Mouse (Mus musculus): ENCODE measurements around the gene Il16. TPM values are rescaled to one million over a fixed set of nuclear protein-coding genes. Genes with fewer than 3 reads are reported as not detected.

Il16 gene
- total and polyA plus RNA-seq, 2 experiments from 2014 or later: 0.85 to 0.99 TPM

- ATAC-seq (ENCODE audit: low FRiP score) (no peak), DNase-seq (ENCODE audit: low spot score) (no peak)
- Histone ChIP-seq H3K27ac (ENCODE audit: low read depth, low read length) (no peak overlapping the region), H3K4me2 (ENCODE audit: low read depth, low read length, poor library complexity, severe bottlenecking) (no peak overlapping the region), H3K4me1 (ENCODE audit: insufficient read depth, low read length) (no peaks in the 10 kb centered on the region), H3K9ac (replicated peaks; ENCODE audit: low read length, poor library complexity, severe bottlenecking) (no peak overlapping the region), H3K27me3 (ENCODE audit: insufficient read depth, low read length) (no peaks in the 10 kb centered on the region), H3K36me3 (ENCODE audit: insufficient read depth, low read length) (no peaks in the 10 kb centered on the region), H3K9me3 (ENCODE audit: low read length) (no peaks in the 10 kb centered on the region), H3K4me3 (ENCODE audit: low read depth, low read length) (no peak overlapping the region)
- 88% methylated on average over 5 of the region's 5 CpGs for WGBS
- no peak for TF ChIP-seq CTCF (IDR thresholded peaks at IDR 0.05)
Measured at GRCm38 (mm10) chr7:83650638-83651037, 94.9 kb downstream of the Il16 start.

GRCm38 (mm10) chr7:83648807-83649206 lies 96.7 kb downstream of the Il16 start:
- H3K27me3 ChIP-seq (ENCODE audit: insufficient read depth, low read length): no peaks in the 10 kb centered on the region
- no peaks in the 10 kb centered on the region for H3K36me3 ChIP-seq (ENCODE audit: insufficient read depth, low read length)
- H3K9me3 ChIP-seq (ENCODE audit: low read length): no peaks in the 10 kb centered on the region
- WGBS: 85% methylated on average over 7 of the region's 7 CpGs
- H3K4me1 ChIP-seq (ENCODE audit: insufficient read depth, low read length): no peaks in the 10 kb centered on the region
- no peak overlapping the region for H3K27ac ChIP-seq (ENCODE audit: low read depth, low read length)
- H3K9ac ChIP-seq (replicated peaks; ENCODE audit: low read length, poor library complexity, severe bottlenecking): no peak overlapping the region
- no peak overlapping the region for H3K4me3 ChIP-seq (ENCODE audit: low read depth, low read length)
- DNase-seq (ENCODE audit: low spot score) (no peak), ATAC-seq (ENCODE audit: low FRiP score) (no peak)
- TF ChIP-seq CTCF (IDR thresholded peaks at IDR 0.05): no peak
- H3K4me2 ChIP-seq (ENCODE audit: low read depth, low read length, poor library complexity, severe bottlenecking): no peak overlapping the region

- DNase-seq (ENCODE audit: low spot score) (no peak), ATAC-seq (ENCODE audit: low FRiP score) (no peak)
- Histone ChIP-seq H3K4me1 (ENCODE audit: insufficient read depth, low read length) (no peaks in the 10 kb centered on the region), H3K27ac (ENCODE audit: low read depth, low read length) (no peak overlapping the region), H3K9me3 (ENCODE audit: low read length) (no peaks in the 10 kb centered on the region), H3K4me3 (ENCODE audit: low read depth, low read length) (no peak overlapping the region), H3K36me3 (ENCODE audit: insufficient read depth, low read length) (no peaks in the 10 kb centered on the region; the same call in 1 of the 2 replicates), H3K27me3 (ENCODE audit: insufficient read depth, low read length) (no peaks in the 10 kb centered on the region), H3K4me2 (ENCODE audit: low read depth, low read length, poor library complexity, severe bottlenecking) (no peak overlapping the region), H3K9ac (replicated peaks; ENCODE audit: low read length, poor library complexity, severe bottlenecking) (no peak overlapping the region)
- 84% methylated on average over 5 of the region's 5 CpGs for WGBS
- TF ChIP-seq CTCF (IDR thresholded peaks at IDR 0.05): no peak
Measured at GRCm38 (mm10) chr7:83645476-83645875, 100.0 kb downstream of the Il16 start.

- TF ChIP-seq CTCF (IDR thresholded peaks at IDR 0.05): no peak
- Histone ChIP-seq H3K27ac (ENCODE audit: low read depth, low read length) (no peak overlapping the region), H3K9ac (replicated peaks; ENCODE audit: low read length, poor library complexity, severe bottlenecking) (no peak overlapping the region), H3K9me3 (ENCODE audit: low read length) (no peaks in the 10 kb centered on the region), H3K4me3 (ENCODE audit: low read depth, low read length) (no peak overlapping the region), H3K27me3 (ENCODE audit: insufficient read depth, low read length) (no peaks in the 10 kb centered on the region), H3K4me1 (ENCODE audit: insufficient read depth, low read length) (no peaks in the 10 kb centered on the region), H3K36me3 (ENCODE audit: insufficient read depth, low read length) (no peaks in the 10 kb centered on the region; the same call in 1 of the 2 replicates), H3K4me2 (ENCODE audit: low read depth, low read length, poor library complexity, severe bottlenecking) (no peak overlapping the region)
- ATAC-seq (ENCODE audit: low FRiP score) (no peak), DNase-seq (ENCODE audit: low spot score) (no peak)
- WGBS: 84% methylated on average over 2 of the region's 2 CpGs
Measured at GRCm38 (mm10) chr7:83644761-83645160, 100.8 kb downstream of the Il16 start.

- H3K4me3 ChIP-seq (ENCODE audit: low read depth, low read length): no peak overlapping the region
- no peaks in the 10 kb centered on the region for H3K4me1 ChIP-seq (ENCODE audit: insufficient read depth, low read length)
- H3K4me2 ChIP-seq (ENCODE audit: low read depth, low read length, poor library complexity, severe bottlenecking): no peak overlapping the region
- ATAC-seq (ENCODE audit: low FRiP score) (no peak), DNase-seq (ENCODE audit: low spot score) (no peak)
- H3K9ac ChIP-seq (replicated peaks; ENCODE audit: low read length, poor library complexity, severe bottlenecking): no peak overlapping the region
- H3K36me3 ChIP-seq (ENCODE audit: insufficient read depth, low read length): no peaks in the 10 kb centered on the region; the same call in 1 of the 2 replicates
- no peaks in the 10 kb centered on the region for H3K27me3 ChIP-seq (ENCODE audit: insufficient read depth, low read length)
- no peak for TF ChIP-seq CTCF (IDR thresholded peaks at IDR 0.05)
- 85% methylated on average over 6 of the region's 6 CpGs for WGBS
- no peak overlapping the region for H3K27ac ChIP-seq (ENCODE audit: low read depth, low read length)
- H3K9me3 ChIP-seq (ENCODE audit: low read length): no peaks in the 10 kb centered on the region
Measured at GRCm38 (mm10) chr7:83643581-83643980, 101.9 kb downstream of the Il16 start.

GRCm38 (mm10) chr7:83641163-83641562 lies 104.4 kb downstream of the Il16 start:
- H3K36me3 ChIP-seq (ENCODE audit: insufficient read depth, low read length): no peaks in the 10 kb centered on the region; the same call in 1 of the 2 replicates
- no peak overlapping the region for H3K4me3 ChIP-seq (ENCODE audit: low read depth, low read length)
- no peak overlapping the region for H3K9ac ChIP-seq (replicated peaks; ENCODE audit: low read length, poor library complexity, severe bottlenecking)
- H3K27me3 ChIP-seq (ENCODE audit: insufficient read depth, low read length): no peaks in the 10 kb centered on the region
- H3K27ac ChIP-seq (ENCODE audit: low read depth, low read length): no peak overlapping the region
- WGBS: 80% methylated on average over 2 of the region's 2 CpGs
- ATAC-seq (ENCODE audit: low FRiP score): no peak
- no peak for DNase-seq (ENCODE audit: low spot score)
- no peak for TF ChIP-seq CTCF (IDR thresholded peaks at IDR 0.05)
- no peak overlapping the region for H3K4me2 ChIP-seq (ENCODE audit: low read depth, low read length, poor library complexity, severe bottlenecking)
- no peaks in the 10 kb centered on the region for H3K9me3 ChIP-seq (ENCODE audit: low read length)
- H3K4me1 ChIP-seq (ENCODE audit: insufficient read depth, low read length): no peaks in the 10 kb centered on the region

Data from midbrain, postnatal 0 days (tissue).